Mouse (Mus musculus) erythroid progenitor cell, adult 5-6 weeks (primary cell): Measurements from ENCODE around the gene Col6a5. TPM values are rescaled to one million over a fixed set of nuclear protein-coding genes. Genes with fewer than 3 reads are reported as not detected.
A peak's percentile ranks its signal among the peaks of the same experiment; 100 is the strongest.

Source experiments
- ATAC-seq: replicated peaks from 2 replicates; pipeline ENCODE4 v1.8.0; 2016; ENCODE audit warnings: moderate number of reproducible peaks, mild to moderate bottlenecking, moderate TSS enrichment, inconsistent platforms; ENCODE audit not compliant: poor library complexity, low FRiP score, severe bottlenecking
- total RNA-seq, 2 experiments: library from RNA; stranded (forward) in 1 of 2; stranded (reverse) in 1 of 2; fragments of 150-400 nt in 1 of 2; fragments of 186-747, 209-891 nt in 1 of 2; gene quantifications; 2 replicates each; pipeline versions ENCODE4 v1.2.3 to v1.2.4; 2015 to 2017; ENCODE audit warnings: low replicate concordance in 2 of 2

The Col6a5 gene
- total RNA-seq, 2 experiments from 2014 or later = not detected

DNA sequence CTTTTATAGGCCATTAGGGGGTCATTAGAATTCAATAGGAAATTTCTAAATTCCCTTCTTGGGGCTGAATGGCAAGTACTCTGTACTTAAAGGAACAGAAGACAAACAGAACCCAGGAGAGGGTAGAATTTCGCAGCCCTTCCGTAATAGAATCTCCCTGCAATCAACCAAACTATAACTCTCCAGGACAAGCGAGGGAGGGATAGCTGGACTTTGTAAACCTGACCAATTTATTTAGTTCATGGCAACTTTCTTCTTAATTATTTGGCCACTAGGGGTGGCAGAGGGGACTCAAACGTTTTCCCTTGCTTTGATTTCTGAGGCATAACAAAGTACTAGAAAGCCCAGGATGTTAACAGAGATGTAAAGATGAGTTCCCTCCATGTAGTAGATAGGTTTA, 125.6 kb downstream of the Col6a5 start:
- no peak for ATAC-seq

DNA sequence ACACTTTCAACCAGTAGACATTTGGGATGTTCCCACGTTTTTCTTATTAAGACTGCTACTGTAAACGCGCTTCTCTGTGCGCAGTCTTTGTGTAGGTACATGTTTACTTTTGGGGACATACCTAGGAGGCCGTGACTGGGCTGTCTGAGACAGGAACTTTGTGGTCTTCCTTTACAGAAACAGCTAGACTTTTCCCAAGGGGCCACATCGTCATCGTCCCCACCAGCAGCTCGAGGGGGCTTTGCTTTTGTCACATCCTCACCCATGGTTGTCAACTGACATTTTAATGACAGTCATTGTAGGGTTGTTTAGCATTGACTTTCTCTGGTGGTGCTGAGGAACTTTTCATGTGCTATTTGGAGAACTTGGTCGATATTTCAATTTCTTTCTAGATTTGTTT, 129.2 kb downstream of the Col6a5 start:
- ATAC-seq = no peak

DNA sequence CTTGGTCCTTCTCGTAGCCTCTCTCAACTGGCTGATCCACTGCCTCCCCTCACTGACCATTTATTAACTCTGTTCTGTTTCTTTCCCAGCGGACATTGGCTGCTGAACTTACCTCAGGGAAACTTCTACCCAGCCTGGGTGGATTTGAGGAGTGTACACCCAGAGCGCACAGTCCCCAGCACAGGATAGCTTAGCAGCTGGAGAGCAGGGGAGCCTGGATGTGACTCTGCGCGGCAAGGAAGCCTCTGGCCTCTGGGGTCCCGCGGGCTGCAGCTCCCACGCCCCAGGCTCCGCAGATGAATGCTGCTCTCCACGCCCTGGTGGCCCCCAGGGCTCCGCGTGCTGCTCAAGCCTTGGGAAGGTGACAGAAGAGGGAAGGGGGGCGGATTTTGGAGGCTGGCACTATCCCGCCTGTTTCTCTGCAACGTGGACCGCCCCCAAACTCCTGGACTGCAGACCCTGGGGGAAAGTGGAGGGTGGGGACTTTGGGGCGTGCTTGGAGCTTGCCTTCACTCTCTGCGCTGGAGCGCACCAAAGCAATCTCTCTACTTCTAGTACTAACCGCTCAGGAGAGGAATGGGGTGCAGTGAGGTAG, 132.6 kb downstream of the Col6a5 start, which contains the start of gene Col6a6:
Gene Col6a6 (minus strand): TSS at position 370 of the 595 bp plus-strand sequence.
- ATAC-seq = no peak

DNA sequence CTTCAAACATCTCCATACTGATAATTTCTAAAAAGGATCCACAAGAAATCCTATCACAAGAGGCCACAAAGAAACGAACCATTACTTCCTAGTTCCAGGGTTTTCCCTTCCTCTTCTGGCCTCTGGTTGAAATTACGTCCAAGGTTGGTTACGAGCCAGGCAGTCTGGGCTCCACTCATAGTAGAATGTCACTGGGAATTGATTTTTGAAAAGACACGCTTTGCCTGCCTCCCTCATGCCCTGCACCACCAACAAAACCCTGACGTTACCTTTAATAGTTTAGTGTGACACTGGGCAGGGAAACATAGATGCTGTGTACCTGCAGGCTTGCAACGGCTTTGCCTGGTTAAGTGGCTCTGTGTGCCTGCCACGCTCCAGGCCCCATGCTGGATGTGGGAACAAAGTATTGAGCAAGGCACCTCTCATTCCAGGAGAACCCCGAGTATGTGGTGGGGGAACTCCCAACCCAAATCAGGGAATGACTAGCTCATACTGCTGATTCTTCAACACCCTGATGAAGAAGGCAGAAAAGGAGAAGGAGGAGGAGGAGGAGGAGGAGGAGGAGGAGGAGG, 133.3 kb downstream of the Col6a5 start:
- no peak for ATAC-seq

DNA sequence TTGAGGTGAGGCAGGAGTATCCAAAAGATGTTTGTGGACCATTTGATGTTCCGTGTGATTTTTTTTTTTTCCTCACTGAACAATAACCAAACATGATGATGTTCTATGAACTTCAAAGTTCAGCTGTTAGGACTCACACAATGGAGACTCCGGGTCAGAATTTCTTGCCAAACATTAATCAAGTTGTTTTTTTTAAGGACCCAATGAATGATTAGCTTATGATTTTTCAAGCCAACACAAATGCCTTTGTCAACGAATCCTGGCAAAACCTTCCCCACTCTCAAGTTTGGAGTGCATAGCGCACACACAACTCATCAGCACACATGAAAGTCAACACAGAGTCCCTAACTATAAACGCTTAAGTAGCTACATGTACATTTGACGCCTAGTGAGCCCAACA, 139.7 kb downstream of the Col6a5 start:
- no peak for ATAC-seq

DNA sequence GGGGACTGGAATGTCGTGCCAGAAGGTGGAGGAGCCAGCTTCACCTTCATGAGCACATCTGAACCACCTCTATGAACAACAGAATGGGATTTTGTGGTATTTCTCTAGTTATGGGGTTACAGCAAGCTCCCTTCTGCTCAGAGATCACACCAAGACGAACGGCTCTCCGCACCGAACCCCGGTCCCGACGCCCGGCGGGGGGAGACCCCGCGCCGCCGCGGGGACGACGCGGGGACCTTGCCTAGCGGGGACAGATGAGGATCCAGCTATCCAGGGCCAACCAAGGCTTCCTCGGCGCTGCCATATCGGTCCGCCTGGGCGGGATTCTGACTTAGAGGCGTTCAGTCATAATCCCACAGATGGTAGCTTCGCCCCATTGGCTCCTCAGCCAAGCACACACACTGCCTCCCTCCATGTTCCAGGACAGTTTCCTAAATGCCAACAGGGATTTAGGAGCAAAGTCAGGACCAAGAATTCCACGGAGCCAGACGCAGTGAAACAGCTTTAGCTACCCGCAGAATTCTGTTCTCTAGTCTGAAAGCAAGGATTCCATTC, 141.2 kb downstream of the Col6a5 start:
- peak; percentile 73 for ATAC-seq

DNA sequence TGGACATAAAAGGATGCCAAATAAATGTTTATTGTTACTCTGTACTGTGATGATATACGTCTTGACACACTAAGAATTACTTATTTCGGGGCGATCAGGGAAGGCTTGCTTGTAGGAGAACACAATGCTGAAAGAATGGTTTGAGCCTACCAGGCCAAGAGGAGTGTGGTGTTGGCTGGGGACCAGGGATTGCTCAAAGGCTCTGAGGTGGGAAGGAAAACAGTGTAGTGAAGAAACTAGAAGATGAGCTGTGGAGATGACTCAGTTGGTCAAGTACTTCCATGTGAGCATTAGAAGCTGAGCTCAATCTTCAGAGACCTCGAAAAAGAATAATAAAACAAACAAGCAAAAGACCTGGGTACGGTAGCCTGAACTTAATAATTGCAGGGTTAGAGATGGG, 146.0 kb downstream of the Col6a5 start:
- no peak for ATAC-seq

DNA sequence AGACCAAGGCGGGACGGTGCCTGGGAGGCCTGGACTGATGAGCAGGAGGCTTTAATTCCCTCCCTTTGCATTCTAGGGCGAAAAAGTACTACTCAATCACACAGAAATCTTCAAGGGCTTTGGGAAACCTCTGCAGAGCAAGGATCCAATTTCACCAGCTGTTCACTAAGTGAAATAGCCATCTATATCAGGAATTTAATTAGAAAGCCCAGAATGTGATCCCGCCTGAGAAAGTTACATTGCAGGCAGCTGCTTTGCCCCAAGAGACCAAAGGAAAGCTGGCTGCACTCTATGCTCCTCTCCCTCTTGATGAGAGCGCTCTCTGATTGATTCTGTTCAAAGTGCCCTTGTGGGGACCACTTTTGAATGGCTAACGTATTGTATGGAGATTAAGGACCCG, 149.0 kb downstream of the Col6a5 start:
- ATAC-seq = no peak

DNA sequence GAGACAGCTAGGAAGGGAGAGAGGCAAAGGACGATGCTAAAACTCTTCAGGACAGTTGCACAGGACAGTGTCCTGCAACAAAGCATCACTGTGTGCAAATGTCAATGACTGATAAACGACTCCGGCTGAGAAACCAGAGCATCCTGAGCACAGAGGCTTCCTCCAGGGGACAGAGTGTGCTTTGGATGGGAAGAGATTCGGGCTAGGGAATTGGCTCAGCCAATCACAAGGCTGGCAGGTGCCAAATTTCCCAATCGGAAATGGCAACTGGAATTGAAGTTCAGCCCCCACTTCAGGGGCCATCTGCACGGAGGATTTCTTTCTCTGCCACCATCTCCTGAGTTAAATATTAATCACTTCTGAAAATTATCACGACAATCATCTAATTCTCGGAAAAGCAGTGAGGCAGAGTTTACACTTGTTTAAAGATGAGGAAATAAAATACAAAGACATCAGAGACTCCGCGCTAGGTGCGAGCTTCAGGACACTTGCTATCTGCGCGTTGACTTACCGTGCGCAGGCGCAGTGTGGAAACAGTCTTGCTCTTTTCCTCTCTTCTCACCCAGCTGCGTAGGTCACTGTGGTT, 151.4 kb downstream of the Col6a5 start:
- ATAC-seq = no peak

Other genes with a start within 250 kb of the Col6a5 start
- not detected in 2 replicates for gene Col6a6, start 132.5 kb downstream of the Col6a5 start, total RNA-seq (2015; ENCODE audit: low replicate concordance)
- gene Col6a6, start 132.5 kb downstream of the Col6a5 start, total RNA-seq (2017; ENCODE audit: low replicate concordance) = not detected in 2 replicates
- gene Col6a4, start 136.1 kb upstream of the Col6a5 start, total RNA-seq (2015; ENCODE audit: low replicate concordance) = not detected in 2 replicates
- gene Col6a4, start 136.1 kb upstream of the Col6a5 start, total RNA-seq (2017; ENCODE audit: low replicate concordance) = not detected in 2 replicates
- 0.84 TPM in 1 of 2 replicates, not detected in the other for gene Glyctk, start 197.5 kb upstream of the Col6a5 start, total RNA-seq (2015; ENCODE audit: low replicate concordance)
- 0.51 TPM in 1 of 2 replicates, not detected in the other for gene Glyctk, start 197.5 kb upstream of the Col6a5 start, total RNA-seq (2017; ENCODE audit: low replicate concordance)
- 18.0 and 26.0 TPM in 2 replicates for gene Wdr82, start 210.3 kb upstream of the Col6a5 start, total RNA-seq (2015; ENCODE audit: low replicate concordance)
- 25.9 and 31.7 TPM in 2 replicates for gene Wdr82, start 210.3 kb upstream of the Col6a5 start, total RNA-seq (2017; ENCODE audit: low replicate concordance)
- gene Ppm1m, start 239.1 kb upstream of the Col6a5 start, total RNA-seq (2015; ENCODE audit: low replicate concordance) = 9.4 and 25.6 TPM in 2 replicates
- 6.1 and 10.3 TPM in 2 replicates for gene Ppm1m, start 239.1 kb upstream of the Col6a5 start, total RNA-seq (2017; ENCODE audit: low replicate concordance)
- gene Twf2, start 242.5 kb upstream of the Col6a5 start, total RNA-seq (2015; ENCODE audit: low replicate concordance) = 11.2 and 14.7 TPM in 2 replicates
- gene Twf2, start 242.5 kb upstream of the Col6a5 start, total RNA-seq (2017; ENCODE audit: low replicate concordance) = 1.8 and 17.5 TPM in 2 replicates